Mouse (Mus musculus) embryonic facial prominence, embryonic 13.5 days (tissue): ENCODE data around the gene Zfp771. TPM values are rescaled to one million over a fixed set of nuclear protein-coding genes. Genes with fewer than 3 reads are reported as not detected.
A peak's percentile ranks its signal among the peaks of the same experiment; 100 is the strongest.

ENCODE experiments used
- ATAC-seq: fragments of 200-750 bp; cut with Nextera tagmentation; 2 replicates; pipeline ENCODE4 v1.8.0; 2017; ENCODE audit warnings: low read depth; ENCODE audit not compliant: insufficient number of reproducible peaks, insufficient read depth, low FRiP score, low TSS enrichment
- H3K27ac ChIP-seq: fragments of 300-500 bp; sonication (generic); 2 replicates; pipeline ENCODE4 v1.5.1; 2015; ENCODE audit warnings: moderate library complexity, mild to moderate bottlenecking, inconsistent platforms
- H3K27me3 ChIP-seq: fragments of 300-500 bp; sonication (generic); 2 replicates; pipeline ENCODE4 v1.6.1; 2015; ENCODE audit warnings: mild to moderate bottlenecking, inconsistent platforms
- H3K36me3 ChIP-seq: fragments of 300-500 bp; sonication (generic); 2 replicates; pipeline ENCODE4 v1.6.1; 2015; ENCODE audit warnings: mild to moderate bottlenecking, inconsistent platforms
- H3K4me1 ChIP-seq: fragments of 300-500 bp; sonication (generic); 2 replicates; pipeline ENCODE4 v1.6.1; 2015; ENCODE audit warnings: inconsistent platforms
- H3K4me2 ChIP-seq: fragments of 300-500 bp; sonication (generic); 2 replicates; pipeline ENCODE4 v1.6.1; 2015; ENCODE audit warnings: moderate library complexity, mild to moderate bottlenecking, inconsistent platforms
- H3K4me3 ChIP-seq: fragments of 300-500 bp; sonication (generic); 2 replicates; pipeline ENCODE4 v1.5.1; 2015; ENCODE audit warnings: mild to moderate bottlenecking, inconsistent platforms
- H3K9ac ChIP-seq: fragments of 300-500 bp; sonication (generic); 2 replicates; pipeline ENCODE4 v1.6.1; 2015; ENCODE audit warnings: mild to moderate bottlenecking, inconsistent platforms
- H3K9me3 ChIP-seq: fragments of 300-500 bp; sonication (generic); 2 replicates; pipeline ENCODE4 v1.6.1; 2016; ENCODE audit warnings: inconsistent platforms
- WGBS: fragments of 180-500 bp; shearing (Covaris S2); methylation state at CpG from one replicate; pipeline ENCODE4 v1.1.7; 2015; ENCODE audit warnings: mixed read lengths; 5-methylcytosine and 5-hydroxymethylcytosine counted together
- polyA plus RNA-seq: library from polyadenylated mRNA; unstranded; fragments of >200 nt; fragmentation: Nextera tagmentation; extraction: Ambion mirVana; gene quantifications from 2 replicates; pipeline ENCODE4 v1.2.1, GENCODE M21; 2015

Zfp771 gene
- polyA plus RNA-seq, 1 experiment from 2014 or later: 78.2 TPM

DNA sequence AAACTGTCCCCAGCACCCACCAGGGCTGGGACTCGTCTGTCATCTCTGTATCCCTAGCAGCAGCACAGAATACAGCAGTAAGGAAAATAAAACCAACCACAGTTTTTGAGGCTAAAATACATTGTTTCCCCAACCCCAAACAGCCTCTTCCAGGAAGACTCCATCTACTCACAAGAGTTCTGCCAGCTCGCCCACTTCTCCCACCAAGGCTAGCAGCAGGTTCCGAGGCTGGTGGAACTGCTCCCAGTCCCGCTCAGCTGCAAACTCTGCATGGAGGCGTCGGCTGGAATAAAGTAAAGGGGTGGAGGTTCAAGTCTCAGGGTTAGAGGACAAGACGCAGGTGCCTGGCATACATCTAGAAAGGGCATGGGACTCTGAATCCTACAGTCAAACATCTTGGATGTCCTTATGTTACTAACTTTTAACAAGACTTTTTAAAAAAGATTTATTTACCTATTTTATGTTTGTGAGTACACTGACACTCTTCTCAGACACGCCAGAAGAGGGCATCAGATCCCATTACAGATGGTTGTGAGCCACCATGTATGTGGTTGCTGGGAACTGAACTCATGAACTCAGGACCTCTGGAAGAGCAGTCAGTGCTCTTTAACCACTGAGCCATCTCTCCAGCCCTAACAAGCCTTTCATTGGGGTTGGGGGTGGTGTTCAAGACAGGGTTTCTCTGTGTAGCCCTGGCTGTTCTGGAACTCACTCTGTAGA, 15.3 kb downstream of the Zfp771 start:
- H3K27me3 ChIP-seq: no peaks in the 10 kb centered on the region
- ATAC-seq: no peak
- peaks cover 30% of the 10 kb centered on the region for H3K4me1 ChIP-seq
- WGBS: 72% methylated on average over 8 of the region's 8 CpGs
- H3K9me3 ChIP-seq: no peaks in the 10 kb centered on the region
- H3K4me3 ChIP-seq: peak overlapping the region; percentile 71
- H3K36me3 ChIP-seq: peaks cover 23% of the 10 kb centered on the region
- no peak overlapping the region for H3K27ac ChIP-seq
- H3K4me2 ChIP-seq: peak overlapping the region; percentile 83
- peak overlapping the region; percentile 79; the same call in 1 of the 2 replicates for H3K9ac ChIP-seq

- Histone ChIP-seq H3K9me3 (no peaks in the 10 kb centered on the region), H3K4me2 (peak within 1 kb of the TSS; percentile 83), H3K4me3 (peak within 1 kb of the TSS; percentile 71), H3K27me3 (no peaks in the 10 kb centered on the region), H3K4me1 (peaks cover 22% of the 10 kb centered on the region), H3K27ac (peak within 1 kb of the TSS; percentile 39; the same call in 1 of the 2 replicates), H3K36me3 (peaks cover 23% of the 10 kb centered on the region), H3K9ac (peak within 1 kb of the TSS; percentile 79)
- WGBS: under 1% methylated on average over 50 of the region's 50 CpGs
- ATAC-seq: peak; percentile 96
Observed at GRCm38 (mm10) chr7:127260309-127261111, 16.4 kb downstream of the Zfp771 start, which contains the start of gene Dctpp1. TSS of gene Dctpp1 (minus strand) at chr7:127260709.

DNA sequence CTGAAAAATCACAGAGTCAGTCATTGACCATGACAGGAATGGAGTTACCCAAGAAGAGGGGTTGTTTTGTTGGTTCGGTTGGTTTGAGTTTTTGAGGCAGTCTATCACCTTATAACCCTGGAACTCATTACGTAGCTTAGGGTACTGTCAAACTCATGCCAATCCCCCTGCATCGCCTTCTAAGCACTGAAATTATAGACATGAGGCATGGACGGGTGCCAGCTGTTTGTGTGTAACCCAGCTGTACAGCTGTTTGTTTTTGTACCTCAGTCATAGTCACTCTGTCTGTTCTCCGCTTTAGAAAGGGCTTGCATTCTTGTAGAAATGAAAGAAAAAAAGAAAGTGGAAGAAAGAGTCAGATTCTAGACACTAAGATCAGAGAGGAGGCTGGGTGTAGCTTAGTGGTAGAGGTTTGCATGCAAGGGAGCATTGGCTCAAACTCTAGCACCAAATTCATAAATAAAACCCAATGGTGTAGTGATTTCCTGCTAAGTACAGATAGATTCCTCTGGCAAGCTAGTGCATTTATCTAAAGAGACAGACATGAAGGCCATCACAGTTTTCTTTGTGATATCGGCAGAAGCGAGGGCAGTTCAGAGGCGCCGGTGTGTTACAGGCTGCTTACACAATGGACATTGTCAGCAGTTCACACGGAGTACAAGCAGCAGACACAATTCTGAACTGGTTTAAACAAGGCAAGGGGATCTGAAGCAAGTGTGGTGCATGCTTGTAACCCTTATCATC, 18.3 kb downstream of the Zfp771 start:
- Histone ChIP-seq H3K27me3 (no peaks in the 10 kb centered on the region), H3K4me1 (peaks cover 22% of the 10 kb centered on the region), H3K9ac (no peak overlapping the region), H3K4me2 (no peak overlapping the region), H3K4me3 (no peak overlapping the region), H3K9me3 (no peaks in the 10 kb centered on the region), H3K36me3 (peaks cover 7% of the 10 kb centered on the region; the same call in 1 of the 2 replicates), H3K27ac (no peak overlapping the region)
- no peak for ATAC-seq
- 78% methylated on average over 10 of the region's 10 CpGs for WGBS

- no peak for ATAC-seq
- Histone ChIP-seq H3K27ac (no peak overlapping the region), H3K4me1 (peaks cover 21% of the 10 kb centered on the region), H3K36me3 (peaks cover 2% of the 10 kb centered on the region), H3K4me2 (no peak overlapping the region), H3K4me3 (no peak overlapping the region), H3K9ac (no peak overlapping the region), H3K9me3 (peaks cover 2% of the 10 kb centered on the region; the same call in 1 of the 2 replicates), H3K27me3 (no peaks in the 10 kb centered on the region)
- 94% methylated on average over 3 of the region's 3 CpGs for WGBS
Observed at GRCm38 (mm10) chr7:127263526-127263925, 19.5 kb downstream of the Zfp771 start.

- ATAC-seq: no peak
- Histone ChIP-seq H3K27me3 (no peaks in the 10 kb centered on the region), H3K4me3 (no peak overlapping the region), H3K36me3 (peaks cover 40% of the 10 kb centered on the region), H3K4me2 (no peak overlapping the region), H3K9ac (no peak overlapping the region), H3K9me3 (peaks cover 3% of the 10 kb centered on the region; the same call in 1 of the 2 replicates), H3K4me1 (peaks cover 14% of the 10 kb centered on the region), H3K27ac (no peak overlapping the region)
- WGBS: 86% methylated on average over 2 of the region's 2 CpGs
Observed at GRCm38 (mm10) chr7:127270256-127270655, 26.2 kb downstream of the Zfp771 start.

- H3K9ac ChIP-seq: no peak overlapping the region
- H3K36me3 ChIP-seq: peaks cover 40% of the 10 kb centered on the region
- H3K4me2 ChIP-seq: no peak overlapping the region
- H3K27ac ChIP-seq: no peak overlapping the region
- H3K4me3 ChIP-seq: no peak overlapping the region
- WGBS: 94% methylated on average over 5 of the region's 5 CpGs
- H3K27me3 ChIP-seq: no peaks in the 10 kb centered on the region
- H3K4me1 ChIP-seq: peaks cover 14% of the 10 kb centered on the region
- no peak for ATAC-seq
- H3K9me3 ChIP-seq: peaks cover 3% of the 10 kb centered on the region; the same call in 1 of the 2 replicates
Observed at GRCm38 (mm10) chr7:127270666-127271065, 26.6 kb downstream of the Zfp771 start.

DNA sequence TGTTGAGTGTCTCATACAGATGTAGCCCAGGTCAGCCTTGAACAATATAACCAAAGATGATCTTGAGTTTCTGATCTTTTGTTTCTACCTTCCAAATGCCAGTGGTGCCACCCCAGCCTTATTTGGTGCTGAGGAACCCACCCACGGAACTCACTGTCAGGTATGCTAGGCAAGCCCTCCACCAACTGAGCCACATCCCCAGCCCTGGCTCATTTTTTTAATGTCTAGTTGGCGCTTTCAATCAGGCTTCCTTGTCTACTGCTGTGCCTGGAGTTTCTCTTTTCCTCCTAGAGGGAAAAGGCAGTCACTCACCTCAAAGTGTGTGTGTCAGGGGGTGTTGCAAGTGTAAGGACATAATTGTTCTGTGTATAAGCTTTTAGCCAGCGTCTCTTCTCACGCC, 27.0 kb downstream of the Zfp771 start:
- peaks cover 40% of the 10 kb centered on the region for H3K36me3 ChIP-seq
- H3K4me3 ChIP-seq: no peak overlapping the region
- no peak overlapping the region for H3K9ac ChIP-seq
- ATAC-seq: no peak
- 94% methylated on average over 4 of the region's 4 CpGs for WGBS
- H3K27ac ChIP-seq: no peak overlapping the region
- H3K4me2 ChIP-seq: no peak overlapping the region
- peaks cover 14% of the 10 kb centered on the region for H3K4me1 ChIP-seq
- H3K9me3 ChIP-seq: peaks cover 3% of the 10 kb centered on the region; the same call in 1 of the 2 replicates
- no peaks in the 10 kb centered on the region for H3K27me3 ChIP-seq

- peaks cover 3% of the 10 kb centered on the region; the same call in 1 of the 2 replicates for H3K9me3 ChIP-seq
- peaks cover 14% of the 10 kb centered on the region for H3K4me1 ChIP-seq
- H3K4me3 ChIP-seq: peak overlapping the region; percentile 91
- no peak for ATAC-seq
- no peak overlapping the region for H3K27ac ChIP-seq
- 0 out of 2 replicates have a peak overlapping the region, but pooled peaks have one; percentile 6 for H3K9ac ChIP-seq
- H3K36me3 ChIP-seq: peaks cover 40% of the 10 kb centered on the region
- no peaks in the 10 kb centered on the region for H3K27me3 ChIP-seq
- peak overlapping the region; percentile 75 for H3K4me2 ChIP-seq
- 96% methylated on average over 15 of the region's 15 CpGs for WGBS
Observed at GRCm38 (mm10) chr7:127272566-127272965, 28.5 kb downstream of the Zfp771 start.

GRCm38 (mm10) chr7:127273118-127273923, 29.2 kb downstream of the Zfp771 start:
- WGBS: 17% methylated on average over 50 of the region's 50 CpGs
- peak overlapping the region; percentile 97 for H3K9ac ChIP-seq
- H3K4me1 ChIP-seq: peaks cover 14% of the 10 kb centered on the region
- H3K9me3 ChIP-seq: peaks cover 3% of the 10 kb centered on the region; the same call in 1 of the 2 replicates
- H3K4me3 ChIP-seq: peak overlapping the region; percentile 91
- H3K4me2 ChIP-seq: peak overlapping the region; percentile 75
- peak overlapping the region; percentile 81 for H3K27ac ChIP-seq
- ATAC-seq: peak; percentile 56
- H3K36me3 ChIP-seq: peaks cover 40% of the 10 kb centered on the region
- no peaks in the 10 kb centered on the region for H3K27me3 ChIP-seq

- Histone ChIP-seq H3K4me2 (peak within 1 kb of the TSS; percentile 75), H3K36me3 (peaks cover 32% of the 10 kb centered on the region), H3K27me3 (no peaks in the 10 kb centered on the region), H3K4me3 (peak within 1 kb of the TSS; percentile 91), H3K27ac (peak within 1 kb of the TSS; percentile 81), H3K9me3 (no peaks in the 10 kb centered on the region), H3K4me1 (peaks cover 14% of the 10 kb centered on the region), H3K9ac (peak within 1 kb of the TSS; percentile 97)
- 2% methylated on average over 39 of the region's 39 CpGs for WGBS
- peak; percentile 73; the same call in 1 of the 2 replicates for ATAC-seq
Observed at GRCm38 (mm10) chr7:127273925-127274789, 30.1 kb downstream of the Zfp771 start, which contains the start of gene Sephs2. TSS of gene Sephs2 (minus strand) at chr7:127274055.
